In the genomic region with DNA sequence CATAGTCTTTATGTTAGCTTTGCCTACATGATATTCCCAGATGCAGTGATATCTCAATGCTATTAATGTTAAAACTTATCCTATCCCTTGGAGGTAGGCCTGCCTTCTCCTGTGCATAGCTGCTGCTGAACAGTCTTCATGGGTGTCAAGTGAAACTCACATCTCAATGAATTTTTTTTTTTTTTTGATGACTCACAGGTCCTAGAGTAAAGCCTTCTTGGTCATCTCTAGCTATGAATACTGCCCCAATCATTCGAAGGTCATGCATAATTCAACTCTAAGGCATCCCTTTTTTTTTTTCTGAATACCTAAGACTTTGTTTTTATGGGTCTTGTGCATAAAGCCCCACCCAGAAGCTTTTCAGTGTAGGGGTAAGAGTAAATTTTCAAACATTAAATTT, we compare ENCODE assay signal across 32 mouse cellular contexts.
"Had no signal": no experiment of that assay in that cellular context is flagged by ENCODE, and none has a peak within 500 bp of the region (broad histone marks: within the 10 kb centered on the region; RNA-seq: fewer than 3 reads in every experiment).

No protein-coding gene starts in this region.

- H3K4me2 ChIP-seq: limb, embryonic 12.5 days; limb, embryonic 13.5 days; limb, embryonic 15.5 days; liver, embryonic 11.5 days; liver, embryonic 12.5 days; liver, embryonic 13.5 days; liver, embryonic 15.5 days; lung, embryonic 14.5 days; lung, embryonic 15.5 days; midbrain, embryonic 11.5 days; midbrain, embryonic 12.5 days; midbrain, embryonic 13.5 days; midbrain, embryonic 15.5 days; neural tube, embryonic 12.5 days had no signal

- DNase-seq: left cerebral cortex, postnatal 4 days; liver; liver, embryonic 13.5 days; liver, postnatal 0 days; lung, adult 18-20 months; lung, adult 2 months; lung, embryonic 14.5 days; lung, postnatal 10 days; lung, postnatal 14 days; lung, postnatal 36 days; lung, postnatal 4 days; midbrain, embryonic 14.5 days had no signal

- H3K27ac ChIP-seq: limb, embryonic 10.5 days; limb, embryonic 12.5 days; limb, embryonic 13.5 days; limb, embryonic 15.5 days; liver, embryonic 12.5 days; liver, embryonic 13.5 days; liver, embryonic 14.5 days; liver, embryonic 15.5 days; lung, embryonic 15.5 days; macrophage; midbrain, embryonic 10.5 days; midbrain, embryonic 12.5 days; midbrain, embryonic 13.5 days; midbrain, embryonic 15.5 days; neural tube, embryonic 12.5 days had no signal

- H3K27me3 ChIP-seq: limb, embryonic 12.5 days; limb, embryonic 13.5 days; limb, embryonic 15.5 days; liver, embryonic 12.5 days; liver, embryonic 13.5 days; liver, embryonic 15.5 days; lung, embryonic 15.5 days; megakaryocyte, embryonic 14.5 days; midbrain, embryonic 12.5 days; midbrain, embryonic 13.5 days; midbrain, embryonic 15.5 days; neural tube, embryonic 12.5 days had no signal

- H3K9ac ChIP-seq: limb, embryonic 12.5 days; limb, embryonic 13.5 days; limb, embryonic 15.5 days; liver, embryonic 12.5 days; liver, embryonic 13.5 days; liver, embryonic 14.5 days; liver, embryonic 15.5 days; liver, postnatal 0 days; lung, embryonic 14.5 days; lung, embryonic 15.5 days; midbrain, embryonic 12.5 days; midbrain, embryonic 13.5 days; midbrain, embryonic 15.5 days; neural tube, embryonic 12.5 days had no signal

- H3K4me3 ChIP-seq: limb, embryonic 10.5 days; limb, embryonic 12.5 days; limb, embryonic 13.5 days; limb, embryonic 15.5 days; liver, embryonic 12.5 days; liver, embryonic 13.5 days; liver, embryonic 15.5 days; lung, embryonic 15.5 days; megakaryocyte, embryonic 14.5 days; midbrain, embryonic 10.5 days; midbrain, embryonic 12.5 days; midbrain, embryonic 13.5 days; midbrain, embryonic 15.5 days; myocyte; neural tube, embryonic 12.5 days had no signal

- ATAC-seq: liver, embryonic 12.5 days; liver, postnatal 0 days; lung, postnatal 0 days; midbrain, embryonic 13.5 days; midbrain, embryonic 15.5 days; midbrain, embryonic 16.5 days had no signal

- H3K36me3 ChIP-seq: limb, embryonic 10.5 days; limb, embryonic 12.5 days; limb, embryonic 13.5 days; limb, embryonic 15.5 days; liver, embryonic 12.5 days; liver, embryonic 13.5 days; liver, embryonic 15.5 days; lung, embryonic 15.5 days; midbrain, embryonic 10.5 days; midbrain, embryonic 12.5 days; midbrain, embryonic 13.5 days; midbrain, embryonic 15.5 days; neural tube, embryonic 12.5 days had no signal

- H3K9me3 ChIP-seq: limb, embryonic 10.5 days; limb, embryonic 12.5 days; limb, embryonic 13.5 days; limb, embryonic 15.5 days; liver, embryonic 12.5 days; liver, embryonic 13.5 days; liver, embryonic 15.5 days; lung, embryonic 15.5 days; megakaryocyte, embryonic 14.5 days; midbrain, embryonic 10.5 days; midbrain, embryonic 12.5 days; midbrain, embryonic 13.5 days; midbrain, embryonic 15.5 days; neural tube, embryonic 12.5 days had no signal

- H3K4me1 ChIP-seq: limb, embryonic 10.5 days; limb, embryonic 12.5 days; limb, embryonic 13.5 days; limb, embryonic 15.5 days; liver, embryonic 12.5 days; liver, embryonic 13.5 days; liver, embryonic 15.5 days; lung, embryonic 15.5 days; midbrain, embryonic 10.5 days; midbrain, embryonic 12.5 days; midbrain, embryonic 13.5 days; midbrain, embryonic 15.5 days; neural tube, embryonic 12.5 days had no signal
